Mouse (Mus musculus): ENCODE results near the gene Adam25. TPM values are rescaled to one million over a fixed set of nuclear protein-coding genes. Genes with fewer than 3 reads are reported as not detected.

Adam25 gene
- polyA plus RNA-seq (2012; fragmentation: generic; extraction: Trizol) = not detected

GRCm38 (mm10) chr8:40751908-40752307, at the start of gene Adam25:
TSS of gene Adam25 (plus strand) at chr8:40752208.

DNA sequence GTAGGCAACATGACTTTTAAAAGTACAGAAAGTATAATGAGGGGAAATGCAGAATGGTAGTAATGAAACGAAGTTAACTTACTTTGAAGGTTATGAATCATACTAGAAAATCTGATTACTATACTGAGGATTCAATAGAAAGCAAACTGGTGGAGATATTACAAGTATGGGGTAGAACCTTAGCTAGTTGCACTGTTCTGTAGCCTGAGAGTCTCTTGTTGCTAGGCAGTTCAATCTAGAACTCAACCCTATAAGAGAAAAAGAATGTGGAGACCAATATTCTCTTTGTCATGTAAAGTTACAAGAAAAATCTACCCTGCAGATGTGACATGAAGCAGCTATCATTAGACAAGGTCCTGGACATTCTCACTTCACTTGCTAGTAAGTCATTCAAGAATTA, 41.0 kb downstream of the Adam25 start, which contains the start of gene Adam20:
Gene Adam20 (plus strand): TSS at position 301 of the 400 bp plus-strand sequence.

Other genes starting within 250 kb of the Adam25 start
- not detected for gene Adam24, start 77.1 kb upstream of the Adam25 start, polyA plus RNA-seq (2012; fragmentation: generic; extraction: Trizol)
- not detected for gene Adam20, start 41.1 kb downstream of the Adam25 start, polyA plus RNA-seq (2012; fragmentation: generic; extraction: Trizol)
- gene Adam39, start 70.8 kb downstream of the Adam25 start, polyA plus RNA-seq (2012; fragmentation: generic; extraction: Trizol) = not detected